26 mouse cellular contexts compared by ENCODE assay signal in the genomic region with DNA sequence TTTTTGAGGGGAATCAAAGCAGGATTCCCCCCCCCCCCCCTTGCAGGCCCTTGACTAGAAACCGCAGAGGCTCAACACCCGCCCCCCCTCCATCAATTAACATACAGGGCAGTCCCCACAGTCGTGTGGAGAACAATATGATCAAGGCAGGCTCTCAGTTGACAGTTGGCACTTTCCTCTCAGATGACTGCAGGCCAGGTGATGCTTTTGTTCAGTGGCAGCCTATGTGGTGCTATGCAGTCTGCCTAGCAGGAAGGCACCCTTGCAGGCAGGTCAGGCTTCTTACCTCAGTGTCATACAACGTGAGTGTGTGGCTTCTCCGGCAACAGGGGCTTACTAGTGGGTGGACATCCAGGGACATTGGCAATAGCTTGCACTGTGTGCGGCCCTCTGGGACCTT. TPM values are rescaled to one million over a fixed set of nuclear protein-coding genes. Genes with fewer than 3 reads are reported as not detected.
DNase-seq lines count a peak whose midpoint lies in the region; ATAC-seq and TF ChIP-seq lines count a peak whose summit lies in the region.
"Had no signal": no experiment of that assay in that cellular context is flagged by ENCODE, and none has a peak within 500 bp of the region (broad histone marks: within the 10 kb centered on the region; RNA-seq: fewer than 3 reads in every experiment).

No protein-coding gene starts in this region.

- H3K9ac ChIP-seq in forebrain, postnatal 0 days: no peak overlapping the region
- no peak overlapping the region for H3K9ac ChIP-seq in forebrain, embryonic 16.5 days (replicated peaks; ENCODE audit: low read depth, low read length)
- no peak overlapping the region for H3K9ac ChIP-seq in kidney, postnatal 0 days (ENCODE audit: low read depth, low read length)
- H3K9ac ChIP-seq: embryonic facial prominence, embryonic 12.5 days; forebrain, embryonic 12.5 days had no signal

- H3K9me3 ChIP-seq in forebrain, postnatal 0 days (ENCODE audit: low read length): no peaks in the 10 kb centered on the region
- no peaks in the 10 kb centered on the region for H3K9me3 ChIP-seq in forebrain, embryonic 16.5 days (ENCODE audit: control insufficient read depth, low read length)
- no peaks in the 10 kb centered on the region for H3K9me3 ChIP-seq in kidney, postnatal 0 days (replicated peaks; ENCODE audit: low read length)
- H3K9me3 ChIP-seq: embryonic facial prominence, embryonic 12.5 days; forebrain, embryonic 12.5 days; heart, embryonic 10.5 days had no signal

- no peak for DNase-seq in forebrain, postnatal 0 days
- no peak for DNase-seq in kidney, postnatal 0 days (ENCODE audit: low spot score)
- no peak for DNase-seq in kidney, postnatal 14 days
- DNase-seq in brain, embryonic 14.5 days (ENCODE audit: low read depth): peak; percentile 24
- DNase-seq in layer of hippocampus, postnatal 10 days (ENCODE audit: low spot score in 2 of 2): no peak
- DNase-seq: adrenal gland, adult 2 months; adrenal gland, postnatal 25 days; cerebellum, adult 2 months; cerebellum, postnatal 10 days; embryo, embryonic 11 days; gastrocnemius, adult 2 months; gastrocnemius, postnatal 25 days; heart, postnatal 10 days; heart, postnatal 4 days had no signal

- H3K27ac ChIP-seq in forebrain, postnatal 0 days (ENCODE audit: low read depth, low read length): no peak overlapping the region
- no peak overlapping the region for H3K27ac ChIP-seq in forebrain, embryonic 16.5 days (ENCODE audit: low read length)
- H3K27ac ChIP-seq in kidney, postnatal 0 days: no peak overlapping the region
- H3K27ac ChIP-seq: embryonic facial prominence, embryonic 12.5 days; forebrain, embryonic 12.5 days; gastrocnemius, adult 2 months; heart, embryonic 10.5 days had no signal

- 0 out of 2 replicates have a peak, but pooled peaks have one; percentile 20 for ATAC-seq in forebrain, postnatal 0 days
- no peak for ATAC-seq in forebrain, embryonic 16.5 days
- ATAC-seq in kidney, postnatal 0 days (replicated peaks; ENCODE audit: low FRiP score, low read depth): no peak
- no peak for ATAC-seq in CD4-positive, CD25-positive, alpha-beta regulatory T cell, adult 4 months
- ATAC-seq: inflammation-experienced regulatory T-cells, adult 6 months had no signal

- H3K4me1 ChIP-seq in forebrain, postnatal 0 days (ENCODE audit: insufficient read depth): no peaks in the 10 kb centered on the region
- H3K4me1 ChIP-seq in forebrain, embryonic 16.5 days (replicated peaks; ENCODE audit: control insufficient read depth, insufficient read depth, low read length): peaks cover 3% of the 10 kb centered on the region
- no peaks in the 10 kb centered on the region for H3K4me1 ChIP-seq in kidney, postnatal 0 days (replicated peaks; ENCODE audit: insufficient read depth, low read length)
- H3K4me1 ChIP-seq: embryonic facial prominence, embryonic 12.5 days; heart, embryonic 10.5 days had no signal

- no peak overlapping the region for H3K4me3 ChIP-seq in forebrain, postnatal 0 days (ENCODE audit: low read depth, low read length)
- no peak overlapping the region for H3K4me3 ChIP-seq in forebrain, embryonic 16.5 days (replicated peaks; ENCODE audit: low read length)
- no peak overlapping the region for H3K4me3 ChIP-seq in kidney, postnatal 0 days (replicated peaks; ENCODE audit: low read depth, low read length)
- H3K4me3 ChIP-seq: embryonic facial prominence, embryonic 12.5 days; forebrain, embryonic 12.5 days; gastrocnemius, adult 2 months; heart, embryonic 10.5 days had no signal

- TF ChIP-seq CTCF in forebrain, postnatal 0 days (IDR thresholded peaks at IDR 0.05; ENCODE audit: low read depth): no peak
- no peak for TF ChIP-seq CTCF in kidney, postnatal 0 days (IDR thresholded peaks at IDR 0.05; ENCODE audit: low read depth)
- TF ChIP-seq CTCF in brain, embryonic 14.5 days (IDR thresholded peaks at IDR 0.05; ENCODE audit: borderline replicate concordance, extremely low read depth, insufficient read depth, insufficient read length): no peak

- TF ChIP-seq POLR2A in brain, embryonic 14.5 days (IDR thresholded peaks at IDR 0.05; ENCODE audit: borderline replicate concordance, extremely low read depth, insufficient read depth, insufficient read length, poor library complexity, severe bottlenecking): no peak

- WGBS in forebrain, postnatal 0 days: 42% methylated on average over 6 of the region's 6 CpGs
- WGBS in forebrain, embryonic 16.5 days: 41% methylated on average over 6 of the region's 6 CpGs
- whole genome bisulfite sequencing in kidney, postnatal 0 days: 54% methylated on average over 6 of the region's 6 CpGs

- H3K36me3 ChIP-seq in forebrain, postnatal 0 days (ENCODE audit: insufficient read depth): no peaks in the 10 kb centered on the region
- no peaks in the 10 kb centered on the region for H3K36me3 ChIP-seq in forebrain, embryonic 16.5 days (ENCODE audit: control insufficient read depth, insufficient read depth)
- H3K36me3 ChIP-seq in kidney, postnatal 0 days (ENCODE audit: insufficient read depth, low read length): no peaks in the 10 kb centered on the region
- H3K36me3 ChIP-seq: embryonic facial prominence, embryonic 12.5 days; forebrain, embryonic 12.5 days; heart, embryonic 10.5 days had no signal

- H3K27me3 ChIP-seq in forebrain, postnatal 0 days (ENCODE audit: insufficient read depth, low read length): no peaks in the 10 kb centered on the region
- no peaks in the 10 kb centered on the region for H3K27me3 ChIP-seq in forebrain, embryonic 16.5 days (replicated peaks; ENCODE audit: control insufficient read depth, insufficient read depth, low read length)
- H3K27me3 ChIP-seq in kidney, postnatal 0 days (ENCODE audit: insufficient read depth, low read length): no peaks in the 10 kb centered on the region
- H3K27me3 ChIP-seq: embryonic facial prominence, embryonic 12.5 days; forebrain, embryonic 12.5 days had no signal

- H3K4me2 ChIP-seq in forebrain, postnatal 0 days (ENCODE audit: low read depth): no peak overlapping the region
- H3K4me2 ChIP-seq in forebrain, embryonic 16.5 days (ENCODE audit: low read length): no peak overlapping the region
- H3K4me2 ChIP-seq in kidney, postnatal 0 days (ENCODE audit: low read length): 0 out of 2 replicates have a peak overlapping the region, but pooled peaks have one; percentile 4
- H3K4me2 ChIP-seq: embryonic facial prominence, embryonic 12.5 days; forebrain, embryonic 12.5 days had no signal

RNA-seq across cellular contexts. Expression of gene Gm17542, which starts 17.4 kb away (rescaled TPM):
- total RNA-seq in forebrain, postnatal 0 days (2014; rRNA removed): not detected in 2 replicates
- polyA plus RNA-seq in forebrain, postnatal 0 days (2015; fragmentation: Nextera tagmentation; extraction: Ambion mirVana): not detected in 2 replicates
- not detected in 2 replicates for polyA plus RNA-seq in forebrain, embryonic 16.5 days (2015; fragmentation: Nextera tagmentation; extraction: Ambion mirVana)
- polyA plus RNA-seq in kidney, postnatal 0 days (2015; fragmentation: Nextera tagmentation; extraction: Ambion mirVana): not detected in 2 replicates
- polyA plus RNA-seq in brain, embryonic 14.5 days (2012; rRNA removed): not detected in 2 replicates
- polyA plus RNA-seq in CD4-positive, CD25-positive, alpha-beta regulatory T cell, adult 4 months (2017; shearing (Covaris generic)): not detected
- not detected for total RNA-seq in layer of hippocampus, postnatal 10 days (2021)
- total RNA-seq: adrenal gland, adult 2 months; adrenal gland, postnatal 25 days; CH12.LX; common myeloid progenitor, adult 5-6 weeks; gastrocnemius, adult 2 months; gastrocnemius, postnatal 25 days; granulocyte monocyte progenitor cell, adult 5-6 weeks; heart, postnatal 10 days; heart, postnatal 4 days had no signal
- polyA plus RNA-seq: adrenal gland, adult 2 months; C2C12; cerebellum, adult 2 months; embryonic facial prominence, embryonic 12.5 days; forebrain, embryonic 12.5 days; heart, embryonic 10.5 days; heart, embryonic 14.5 days; hindbrain, embryonic 16.5 days; inflammation-experienced regulatory T-cells, adult 6 months had no signal

RNA-seq across cellular contexts. Expression of gene Edar, which starts 25.1 kb away (rescaled TPM):
- 0.54 and 0.90 TPM in 2 replicates for total RNA-seq in forebrain, postnatal 0 days (2014; rRNA removed)
- 0.38 and 0.40 TPM in 2 replicates for polyA plus RNA-seq in forebrain, postnatal 0 days (2015; fragmentation: Nextera tagmentation; extraction: Ambion mirVana)
- polyA plus RNA-seq in forebrain, embryonic 16.5 days (2015; fragmentation: Nextera tagmentation; extraction: Ambion mirVana): 0.84 and 0.87 TPM in 2 replicates
- polyA plus RNA-seq in kidney, postnatal 0 days (2015; fragmentation: Nextera tagmentation; extraction: Ambion mirVana): 0.51 and 0.64 TPM in 2 replicates
- 0.67 and 0.97 TPM in 2 replicates for polyA plus RNA-seq in brain, embryonic 14.5 days (2012; rRNA removed)
- not detected for polyA plus RNA-seq in CD4-positive, CD25-positive, alpha-beta regulatory T cell, adult 4 months (2017; shearing (Covaris generic))
- total RNA-seq in layer of hippocampus, postnatal 10 days (2021): under 1 TPM; 0.32 to 0.36 TPM
- total RNA-seq: CH12.LX; granulocyte monocyte progenitor cell, adult 5-6 weeks had no signal
- polyA plus RNA-seq: C2C12; inflammation-experienced regulatory T-cells, adult 6 months had no signal
